Mouse (Mus musculus): ENCODE measurements around the gene Nrxn2. TPM values are rescaled to one million over a fixed set of nuclear protein-coding genes. Genes with fewer than 3 reads are reported as not detected.
A peak's percentile ranks its signal among the peaks of the same experiment; 100 is the strongest.

The Nrxn2 gene
- polyA plus RNA-seq, 1 experiment from 2014 or later: 0.66 TPM

DNA sequence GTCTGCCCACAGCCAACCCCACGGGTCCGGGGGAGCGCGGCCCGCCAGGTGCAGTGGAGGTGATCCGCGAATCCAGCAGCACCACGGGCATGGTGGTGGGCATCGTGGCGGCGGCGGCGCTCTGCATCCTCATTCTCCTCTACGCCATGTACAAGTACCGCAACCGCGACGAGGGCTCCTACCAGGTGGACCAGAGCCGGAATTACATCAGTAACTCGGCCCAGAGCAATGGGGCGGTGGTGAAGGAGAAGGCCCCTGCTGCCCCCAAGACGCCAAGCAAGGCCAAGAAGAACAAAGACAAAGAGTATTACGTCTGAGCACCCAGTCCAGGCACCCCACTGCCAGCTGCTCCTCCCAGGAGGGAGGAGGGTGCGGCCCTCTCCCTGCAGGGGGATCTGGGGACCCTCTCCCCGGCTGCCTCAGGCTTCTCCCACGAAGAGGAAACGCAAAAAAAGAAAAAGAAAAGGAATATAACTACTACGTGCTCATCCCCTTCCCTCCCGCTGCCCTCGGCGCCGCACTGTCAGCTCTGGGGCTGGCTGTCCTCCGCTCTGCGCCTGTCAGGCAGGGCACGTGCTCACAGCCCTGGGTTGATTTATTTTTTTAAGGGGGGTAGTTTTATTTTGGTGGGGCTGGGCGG, 113.4 kb downstream of the Nrxn2 start:
- no peak for ATAC-seq (ENCODE audit: insufficient number of reproducible peaks, insufficient read depth, low FRiP score, low read depth)
- no peak overlapping the region for H3K27ac ChIP-seq (replicated peaks in 1 of 2; ENCODE audit: control insufficient read depth in 1 of 2, insufficient read depth in 1 of 2, low read depth in 2 of 2, low read length in 2 of 2)
- peak overlapping the region; percentile 37 to 50 for H3K4me3 ChIP-seq (ENCODE audit: control insufficient read depth in 1 of 2, insufficient read depth in 1 of 2, low read depth in 1 of 2, low read length in 2 of 2)
- 0 out of 2 replicates have a peak overlapping the region, but pooled peaks have one; percentile 55 for H3K9ac ChIP-seq (ENCODE audit: low read length)
- 2% methylated on average over 36 of the region's 36 CpGs for WGBS
- peak overlapping the region; percentile 81 for H3K4me2 ChIP-seq (ENCODE audit: low read length)
- peaks cover 51% of the 10 kb centered on the region for H3K27me3 ChIP-seq (ENCODE audit: control insufficient read depth, insufficient read depth, low read length)
- peaks cover 2 to 9% of the 10 kb centered on the region in 2 experiments; a peak in 2 of 4 replicates for H3K4me1 ChIP-seq (ENCODE audit: control insufficient read depth in 2 of 2, insufficient read depth in 2 of 2, low read length in 2 of 2)
- no peaks in the 10 kb centered on the region for H3K9me3 ChIP-seq (ENCODE audit: control insufficient read depth, low read length)
- H3K36me3 ChIP-seq (ENCODE audit: control insufficient read depth, insufficient read depth, low read length): no peaks in the 10 kb centered on the region

DNA sequence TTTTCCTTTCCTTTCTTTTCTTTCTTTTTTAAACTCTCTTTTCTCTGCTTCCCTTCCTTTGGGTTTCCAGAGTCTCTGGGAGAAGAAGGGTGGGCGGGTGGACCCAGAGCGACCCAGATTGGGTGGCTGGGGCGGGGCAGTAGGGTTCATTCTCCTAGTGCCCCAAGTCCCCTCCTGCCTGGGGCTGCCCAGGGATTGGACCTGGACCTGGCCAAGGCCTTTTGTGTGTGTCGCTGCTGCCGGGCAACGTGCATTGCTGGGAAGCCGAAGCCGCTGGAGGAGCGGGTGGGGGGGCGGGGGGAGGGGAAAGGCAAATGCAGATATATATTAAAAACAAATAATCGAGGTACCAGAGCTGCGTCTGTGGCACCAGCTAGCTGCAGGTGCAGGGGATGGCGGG, 114.1 kb downstream of the Nrxn2 start:
- H3K4me2 ChIP-seq (ENCODE audit: low read length): peak overlapping the region; percentile 81
- no peak overlapping the region for H3K27ac ChIP-seq (replicated peaks in 1 of 2; ENCODE audit: control insufficient read depth in 1 of 2, insufficient read depth in 1 of 2, low read depth in 2 of 2, low read length in 2 of 2)
- H3K9me3 ChIP-seq (ENCODE audit: control insufficient read depth, low read length): no peaks in the 10 kb centered on the region
- WGBS: 19% methylated on average over 13 of the region's 13 CpGs
- H3K9ac ChIP-seq (ENCODE audit: low read length): no peak overlapping the region
- H3K4me3 ChIP-seq (ENCODE audit: control insufficient read depth in 1 of 2, insufficient read depth in 1 of 2, low read depth in 1 of 2, low read length in 2 of 2): no peak overlapping the region
- H3K27me3 ChIP-seq (ENCODE audit: control insufficient read depth, insufficient read depth, low read length): peaks cover 51% of the 10 kb centered on the region
- ATAC-seq (ENCODE audit: insufficient number of reproducible peaks, insufficient read depth, low FRiP score, low read depth): no peak
- H3K4me1 ChIP-seq (ENCODE audit: control insufficient read depth in 2 of 2, insufficient read depth in 2 of 2, low read length in 2 of 2): peaks cover 2 to 9% of the 10 kb centered on the region in 2 experiments; a peak in 2 of 4 replicates
- no peaks in the 10 kb centered on the region for H3K36me3 ChIP-seq (ENCODE audit: control insufficient read depth, insufficient read depth, low read length)

DNA sequence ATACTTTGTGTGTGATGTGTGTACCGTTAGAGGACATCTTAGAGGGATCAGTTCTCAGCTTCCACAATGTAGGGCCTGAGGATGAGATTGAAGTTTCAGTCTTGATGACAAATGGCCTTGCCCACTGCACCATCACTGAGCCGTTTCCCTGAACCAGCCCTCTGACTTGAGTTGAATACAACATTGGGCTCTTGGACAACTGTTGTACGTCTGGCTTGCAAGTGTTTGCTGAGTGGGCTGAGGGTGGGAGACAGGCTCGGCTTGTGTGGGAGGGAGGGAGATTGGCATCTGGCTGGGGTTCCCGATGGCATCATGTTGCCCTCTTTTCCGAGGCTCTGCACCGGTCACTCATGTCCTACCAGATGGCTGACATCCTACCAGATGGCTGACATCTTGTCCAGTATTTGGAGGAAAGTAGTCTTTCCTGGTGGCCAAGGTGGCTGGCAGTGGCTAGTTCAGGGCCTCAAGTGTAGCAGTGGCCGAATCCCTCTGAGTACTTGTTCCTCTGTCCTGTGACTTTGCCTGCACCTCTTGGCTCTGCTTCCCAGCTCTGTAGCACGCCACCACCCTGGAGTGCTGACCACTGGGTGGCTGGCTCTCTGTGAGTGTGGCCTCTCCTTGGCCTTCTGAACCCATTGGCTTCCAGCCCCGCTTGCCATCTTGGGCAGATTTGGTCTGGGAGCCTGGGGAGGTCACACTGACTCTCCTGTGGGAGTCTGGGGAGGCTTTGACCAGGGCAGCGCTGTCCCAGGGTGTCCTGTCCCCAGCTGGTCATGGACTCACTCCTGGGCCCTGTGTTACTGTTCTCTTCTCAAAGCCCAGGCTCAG, 115.0 kb downstream of the Nrxn2 start:
- 80% methylated on average over 11 of the region's 11 CpGs for WGBS
- no peak for ATAC-seq (ENCODE audit: insufficient number of reproducible peaks, insufficient read depth, low FRiP score, low read depth)

DNA sequence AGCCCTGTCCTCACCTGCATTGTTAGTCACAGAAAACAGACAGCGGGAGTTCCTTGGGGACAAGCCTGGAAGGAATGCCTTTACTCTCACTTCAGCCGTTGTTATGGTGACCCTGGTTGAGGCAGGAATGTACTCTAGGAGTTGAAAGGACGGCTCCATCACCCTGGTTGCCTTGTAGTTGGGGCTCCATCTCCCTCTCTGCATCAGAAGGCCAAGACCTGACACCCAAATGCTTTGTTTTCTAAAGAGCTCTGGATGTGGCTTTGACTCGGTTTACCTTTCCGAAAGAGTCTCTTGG, 115.5 kb downstream of the Nrxn2 start:
- peaks cover 51% of the 10 kb centered on the region for H3K27me3 ChIP-seq (ENCODE audit: control insufficient read depth, insufficient read depth, low read length)
- H3K9ac ChIP-seq (ENCODE audit: low read length): no peak overlapping the region
- no peak overlapping the region for H3K4me3 ChIP-seq (ENCODE audit: control insufficient read depth in 1 of 2, insufficient read depth in 1 of 2, low read depth in 1 of 2, low read length in 2 of 2)
- WGBS: 62% methylated on average over 5 of the region's 5 CpGs
- no peak for ATAC-seq (ENCODE audit: insufficient number of reproducible peaks, insufficient read depth, low FRiP score, low read depth)
- peaks cover 2 to 9% of the 10 kb centered on the region in 2 experiments; a peak in 2 of 4 replicates for H3K4me1 ChIP-seq (ENCODE audit: control insufficient read depth in 2 of 2, insufficient read depth in 2 of 2, low read length in 2 of 2)
- no peaks in the 10 kb centered on the region for H3K9me3 ChIP-seq (ENCODE audit: control insufficient read depth, low read length)
- H3K36me3 ChIP-seq (ENCODE audit: control insufficient read depth, insufficient read depth, low read length): no peaks in the 10 kb centered on the region
- H3K27ac ChIP-seq (replicated peaks in 1 of 2; ENCODE audit: control insufficient read depth in 1 of 2, insufficient read depth in 1 of 2, low read depth in 2 of 2, low read length in 2 of 2): no peak overlapping the region
- H3K4me2 ChIP-seq (ENCODE audit: low read length): no peak overlapping the region

More for the DNA sequence above, 115.0 kb downstream of the Nrxn2 start:
- Histone ChIP-seq H3K4me2 (ENCODE audit: low read length) (no peak overlapping the region), H3K9me3 (ENCODE audit: control insufficient read depth, low read length) (no peaks in the 10 kb centered on the region), H3K27me3 (ENCODE audit: control insufficient read depth, insufficient read depth, low read length) (peaks cover 51% of the 10 kb centered on the region), H3K4me1 (ENCODE audit: control insufficient read depth in 2 of 2, insufficient read depth in 2 of 2, low read length in 2 of 2) (peaks cover 2 to 9% of the 10 kb centered on the region in 2 experiments; a peak in 2 of 4 replicates), H3K4me3 (ENCODE audit: control insufficient read depth in 1 of 2, insufficient read depth in 1 of 2, low read depth in 1 of 2, low read length in 2 of 2) (no peak overlapping the region), H3K36me3 (ENCODE audit: control insufficient read depth, insufficient read depth, low read length) (no peaks in the 10 kb centered on the region), H3K9ac (ENCODE audit: low read length) (no peak overlapping the region), H3K27ac (replicated peaks in 1 of 2; ENCODE audit: control insufficient read depth in 1 of 2, insufficient read depth in 1 of 2, low read depth in 2 of 2, low read length in 2 of 2) (no peak overlapping the region)

DNA sequence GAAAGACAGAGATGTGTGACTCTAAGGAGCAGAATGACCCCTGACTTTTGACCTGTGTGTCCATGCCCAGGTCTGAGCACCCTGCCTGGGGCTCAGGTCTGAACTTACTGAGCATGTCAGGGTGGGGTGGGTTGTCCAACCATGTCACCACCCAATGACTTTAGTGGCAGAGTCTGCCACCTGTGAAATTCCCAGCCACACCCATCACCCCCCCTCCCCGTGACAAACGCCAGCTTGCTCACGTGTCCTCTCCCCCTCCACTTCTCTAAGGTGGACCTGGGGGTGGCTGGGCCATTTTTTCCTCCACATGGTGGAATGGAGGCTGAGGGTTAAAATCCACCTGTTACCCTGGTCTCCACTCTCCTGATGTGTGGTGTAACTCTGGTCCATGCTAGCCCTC, 117.7 kb downstream of the Nrxn2 start:
- 49% methylated on average over 3 of the region's 3 CpGs for WGBS
- Histone ChIP-seq H3K36me3 (ENCODE audit: control insufficient read depth, insufficient read depth, low read length) (no peaks in the 10 kb centered on the region), H3K4me3 (ENCODE audit: control insufficient read depth in 1 of 2, insufficient read depth in 1 of 2, low read depth in 1 of 2, low read length in 2 of 2) (no peak overlapping the region), H3K4me2 (ENCODE audit: low read length) (no peak overlapping the region), H3K27ac (replicated peaks in 1 of 2; ENCODE audit: control insufficient read depth in 1 of 2, insufficient read depth in 1 of 2, low read depth in 2 of 2, low read length in 2 of 2) (no peak overlapping the region), H3K27me3 (ENCODE audit: control insufficient read depth, insufficient read depth, low read length) (peaks cover 36% of the 10 kb centered on the region), H3K9me3 (ENCODE audit: control insufficient read depth, low read length) (no peaks in the 10 kb centered on the region), H3K4me1 (ENCODE audit: control insufficient read depth in 2 of 2, insufficient read depth in 2 of 2, low read length in 2 of 2) (peaks cover 2 to 5% of the 10 kb centered on the region in 2 experiments; a peak in 2 of 4 replicates), H3K9ac (ENCODE audit: low read length) (no peak overlapping the region)
- ATAC-seq (ENCODE audit: insufficient number of reproducible peaks, insufficient read depth, low FRiP score, low read depth): no peak

DNA sequence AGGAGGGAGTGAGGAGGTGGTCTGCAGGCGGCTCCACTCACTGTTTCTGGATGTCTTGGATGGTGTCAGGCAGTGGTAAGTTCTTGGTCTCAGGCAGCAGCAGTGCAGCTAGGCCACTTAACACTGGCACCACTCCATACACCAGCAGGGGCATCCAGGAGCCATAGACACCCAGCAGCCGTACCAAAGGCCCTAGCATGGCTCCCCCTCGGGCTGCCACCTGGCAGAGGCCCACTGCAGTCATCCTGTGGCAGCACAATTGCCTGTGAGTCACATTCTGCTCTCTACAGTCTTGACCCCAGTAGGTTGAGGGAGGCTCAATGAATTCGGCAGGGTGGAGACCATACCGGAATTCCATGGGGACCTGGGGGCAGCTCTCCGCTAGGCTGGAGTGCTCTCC, 118.2 kb downstream of the Nrxn2 start:
- Histone ChIP-seq H3K9me3 (ENCODE audit: control insufficient read depth, low read length) (no peaks in the 10 kb centered on the region), H3K4me2 (ENCODE audit: low read length) (no peak overlapping the region), H3K27ac (replicated peaks in 1 of 2; ENCODE audit: control insufficient read depth in 1 of 2, insufficient read depth in 1 of 2, low read depth in 2 of 2, low read length in 2 of 2) (no peak overlapping the region), H3K4me1 (ENCODE audit: control insufficient read depth in 2 of 2, insufficient read depth in 2 of 2, low read length in 2 of 2) (peaks cover 0 to under 1% of the 10 kb centered on the region in 2 experiments; a peak in 1 of 4 replicates), H3K36me3 (ENCODE audit: control insufficient read depth, insufficient read depth, low read length) (no peaks in the 10 kb centered on the region), H3K9ac (ENCODE audit: low read length) (no peak overlapping the region), H3K4me3 (ENCODE audit: control insufficient read depth in 1 of 2, insufficient read depth in 1 of 2, low read depth in 1 of 2, low read length in 2 of 2) (no peak overlapping the region), H3K27me3 (ENCODE audit: control insufficient read depth, insufficient read depth, low read length) (peaks cover 31% of the 10 kb centered on the region)
- ATAC-seq (ENCODE audit: insufficient number of reproducible peaks, insufficient read depth, low FRiP score, low read depth): no peak
- WGBS: 64% methylated on average over 6 of the region's 6 CpGs

DNA sequence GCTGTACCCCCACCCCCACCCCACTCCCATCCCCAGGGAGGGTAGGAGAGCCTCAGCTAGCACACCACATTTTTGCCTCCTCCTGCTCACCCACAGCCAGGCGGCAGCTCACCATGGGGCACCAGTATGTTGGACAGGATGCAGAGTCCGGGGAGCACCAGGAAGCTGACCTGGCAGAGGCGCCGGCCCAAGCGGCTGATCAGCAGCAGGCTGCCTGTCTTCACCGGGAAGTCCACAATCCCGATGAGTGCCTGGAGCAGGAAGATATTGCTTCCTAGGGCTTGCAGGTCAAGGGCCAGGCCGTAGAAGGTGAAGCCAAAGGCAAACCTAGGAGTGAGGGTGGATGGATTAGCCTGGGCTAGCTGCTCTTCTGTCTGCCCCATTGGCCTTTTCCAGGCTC, 119.0 kb downstream of the Nrxn2 start:
- Histone ChIP-seq H3K4me2 (ENCODE audit: low read length) (no peak overlapping the region), H3K9me3 (ENCODE audit: control insufficient read depth, low read length) (no peaks in the 10 kb centered on the region), H3K4me3 (ENCODE audit: control insufficient read depth in 1 of 2, insufficient read depth in 1 of 2, low read depth in 1 of 2, low read length in 2 of 2) (no peak overlapping the region), H3K27me3 (ENCODE audit: control insufficient read depth, insufficient read depth, low read length) (peaks cover 24% of the 10 kb centered on the region), H3K4me1 (ENCODE audit: control insufficient read depth in 2 of 2, insufficient read depth in 2 of 2, low read length in 2 of 2) (no peaks in the 10 kb centered on the region), H3K27ac (replicated peaks in 1 of 2; ENCODE audit: control insufficient read depth in 1 of 2, insufficient read depth in 1 of 2, low read depth in 2 of 2, low read length in 2 of 2) (no peak overlapping the region), H3K9ac (ENCODE audit: low read length) (no peak overlapping the region), H3K36me3 (ENCODE audit: control insufficient read depth, insufficient read depth, low read length) (no peaks in the 10 kb centered on the region)
- WGBS: 46% methylated on average over 8 of the region's 8 CpGs
- ATAC-seq (ENCODE audit: insufficient number of reproducible peaks, insufficient read depth, low FRiP score, low read depth): no peak
